Mouse (Mus musculus): ENCODE measurements around the gene Taf3.
A peak's percentile ranks its signal among the peaks of the same experiment; 100 is the strongest.

Taf3 gene

DNA sequence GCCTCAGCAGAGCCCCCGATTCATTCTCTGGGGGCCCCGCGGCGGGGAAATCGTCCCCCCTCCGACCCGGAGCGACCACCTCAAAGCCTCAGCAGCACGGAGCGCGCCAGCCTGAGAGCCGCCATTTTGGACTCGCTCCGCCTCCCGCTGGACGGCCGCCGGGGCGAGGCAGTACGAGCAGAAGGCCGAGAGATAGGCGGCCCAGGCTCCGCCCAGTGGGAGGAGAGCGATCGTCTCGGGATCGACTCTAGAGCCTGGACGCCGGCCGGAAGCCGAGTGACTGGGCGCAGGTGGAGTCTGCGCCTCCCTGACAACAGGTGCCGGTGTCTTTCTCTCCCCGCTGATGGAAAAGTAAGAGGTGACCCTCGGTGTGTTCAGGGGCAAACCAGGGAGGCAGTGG, at the start of gene Taf3:
Taf3 (minus strand) TSS at position 136 of the 400 bp plus-strand sequence.
- peak; percentile 94 for DNase-seq

DNA sequence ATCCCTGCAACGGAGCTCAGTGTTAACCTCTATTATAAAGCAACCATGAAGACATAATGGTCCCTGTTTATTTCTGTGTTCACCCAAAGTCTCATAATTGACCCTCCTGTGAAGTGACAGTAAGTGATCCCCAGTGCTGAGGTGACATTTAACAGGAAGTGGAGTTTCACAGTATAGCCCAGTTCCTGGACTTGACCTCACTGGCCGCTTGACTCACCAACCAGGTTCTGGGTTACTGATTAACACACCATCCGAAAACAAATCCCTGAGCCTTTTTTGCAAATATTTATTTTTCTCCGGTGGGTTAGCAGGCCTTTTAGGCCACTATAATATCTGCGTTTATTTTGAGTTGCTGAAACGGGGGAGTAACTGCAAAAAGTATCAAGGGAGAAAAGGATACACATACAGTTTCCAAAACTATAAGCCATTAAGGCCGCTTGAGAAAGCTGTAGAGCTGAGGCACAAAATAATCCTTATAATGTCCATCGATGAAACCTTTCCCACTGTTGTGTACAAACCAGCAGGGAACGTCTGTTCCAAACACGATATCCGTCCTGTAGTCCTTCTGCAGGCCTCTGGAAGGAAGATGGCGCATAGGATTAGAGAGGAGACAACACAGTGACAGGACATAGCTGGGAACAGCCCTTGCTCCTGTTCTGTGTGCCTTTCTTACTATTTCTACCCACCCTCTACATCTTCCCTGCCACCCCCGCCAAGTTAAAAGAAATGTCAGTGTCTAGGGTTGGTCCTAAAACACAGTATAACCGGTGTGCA, 46.1 kb upstream of the Taf3 start:
- no peak for DNase-seq

DNA sequence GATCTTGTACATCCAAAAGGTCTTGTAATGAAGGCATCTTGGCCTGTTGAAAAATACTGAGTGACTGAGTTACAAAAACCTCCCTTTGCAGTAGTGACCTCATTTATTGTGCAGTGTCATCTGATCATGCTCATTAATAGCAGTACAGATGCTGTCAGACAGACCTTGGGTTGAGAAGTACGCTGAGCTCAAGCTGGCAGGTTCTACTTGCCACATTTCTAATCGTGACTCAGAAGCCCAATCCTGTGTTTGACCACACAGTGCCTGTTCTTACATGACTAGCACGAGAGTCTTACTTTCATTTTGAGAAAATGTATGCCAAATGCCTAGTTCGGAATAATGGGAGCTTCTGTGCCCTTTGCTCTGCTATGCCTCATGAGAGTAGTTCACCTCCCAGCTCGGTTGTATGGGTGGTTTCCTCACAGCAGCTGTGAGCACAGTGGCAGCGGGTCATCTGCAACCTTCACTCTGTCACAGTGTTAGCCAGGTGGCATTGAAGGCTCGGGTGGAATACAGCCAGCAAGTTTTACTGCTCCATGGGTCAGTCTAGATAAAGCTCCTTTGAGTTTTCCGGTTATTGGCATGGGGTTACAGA, 39.0 kb upstream of the Taf3 start:
- no peak for DNase-seq

DNA sequence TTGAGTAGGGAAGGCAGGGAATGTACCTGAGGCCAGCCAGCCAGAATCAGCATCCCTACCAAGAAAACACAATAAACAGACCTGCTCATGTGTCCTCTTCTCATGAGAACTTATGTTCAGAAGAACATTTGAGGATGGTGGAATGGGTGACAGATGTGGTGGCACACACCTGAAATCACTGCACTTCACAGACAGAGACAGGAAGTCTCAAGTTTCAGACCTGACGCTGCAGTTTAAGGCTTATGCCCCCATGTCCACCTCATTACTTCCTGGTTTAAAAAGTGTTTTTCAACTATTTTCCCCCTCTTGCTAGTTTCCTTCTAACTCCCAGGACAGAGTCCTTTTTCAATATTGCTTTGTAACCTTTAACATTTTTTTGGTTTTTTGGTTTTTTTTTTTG, 34.3 kb upstream of the Taf3 start:
- no peak for DNase-seq

DNA sequence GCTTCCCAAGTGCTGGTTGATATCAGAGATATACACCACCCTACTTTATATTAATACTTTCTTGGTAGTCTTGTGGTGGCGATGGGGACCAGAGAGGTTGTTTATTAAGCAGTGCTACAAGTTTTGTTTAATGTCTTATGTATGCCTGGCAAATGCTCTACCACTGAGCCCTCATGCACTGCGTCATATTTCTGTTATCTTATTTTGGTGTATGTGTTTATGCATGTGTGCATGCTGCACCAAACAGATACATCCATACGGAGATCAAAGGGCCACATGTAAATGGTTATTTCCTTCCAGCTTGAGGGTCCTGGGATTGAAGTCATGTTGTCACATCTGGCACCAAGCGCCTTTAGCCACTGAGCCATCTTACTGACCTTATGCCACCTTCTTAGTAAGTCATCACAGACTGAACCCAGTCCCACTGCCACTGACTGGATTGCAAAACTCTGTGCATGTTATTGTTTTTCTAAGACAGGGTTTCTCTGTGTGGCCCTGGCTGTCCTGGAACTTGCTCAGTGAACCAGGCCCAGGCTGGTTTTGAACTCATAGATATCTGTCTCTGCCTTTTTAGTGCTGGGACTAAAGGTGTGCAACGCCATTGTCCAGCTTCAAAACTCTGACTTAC, 33.2 kb upstream of the Taf3 start:
- no peak for DNase-seq

DNA sequence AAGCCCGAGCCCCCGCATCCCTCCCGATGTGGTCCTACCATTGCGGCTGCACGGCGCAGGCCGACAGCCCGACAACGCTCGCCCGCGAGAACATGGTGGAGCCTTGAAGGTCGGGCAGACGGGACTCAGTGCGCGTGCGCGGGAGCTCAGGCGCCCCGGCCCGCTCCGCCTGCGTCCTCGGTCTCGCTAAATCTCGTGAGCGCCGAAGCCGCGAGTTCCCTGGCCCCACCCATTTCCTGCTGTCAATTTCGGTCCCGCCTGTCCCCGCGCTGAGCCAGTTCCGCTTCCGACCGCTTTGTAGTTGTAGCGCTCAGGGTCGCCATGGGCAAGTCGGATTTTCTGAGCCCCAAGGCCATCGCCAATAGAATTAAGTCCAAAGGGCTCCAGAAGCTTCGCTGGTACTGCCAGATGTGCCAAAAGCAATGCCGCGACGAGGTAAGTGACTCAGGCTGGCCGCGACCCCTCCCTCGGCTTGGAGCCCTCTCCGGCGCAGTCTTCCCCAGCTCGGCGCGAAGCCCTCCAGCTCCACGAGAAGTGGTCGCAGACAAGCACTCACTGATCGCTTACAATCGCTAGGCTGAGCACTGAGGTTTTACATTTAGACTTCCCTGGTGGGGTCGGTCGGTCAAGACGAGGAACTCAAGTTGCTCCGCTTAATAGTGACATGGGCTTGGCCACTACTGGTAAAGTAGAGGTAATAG, 32.1 kb upstream of the Taf3 start, which contains the start of the genes Atp5c1 and Kin:
Atp5c1 (minus strand) TSS at position 201 of the 701 bp plus-strand sequence.
Kin (plus strand) TSS at position 284 of the 701 bp plus-strand sequence.
- peak; percentile 96 for DNase-seq

DNA sequence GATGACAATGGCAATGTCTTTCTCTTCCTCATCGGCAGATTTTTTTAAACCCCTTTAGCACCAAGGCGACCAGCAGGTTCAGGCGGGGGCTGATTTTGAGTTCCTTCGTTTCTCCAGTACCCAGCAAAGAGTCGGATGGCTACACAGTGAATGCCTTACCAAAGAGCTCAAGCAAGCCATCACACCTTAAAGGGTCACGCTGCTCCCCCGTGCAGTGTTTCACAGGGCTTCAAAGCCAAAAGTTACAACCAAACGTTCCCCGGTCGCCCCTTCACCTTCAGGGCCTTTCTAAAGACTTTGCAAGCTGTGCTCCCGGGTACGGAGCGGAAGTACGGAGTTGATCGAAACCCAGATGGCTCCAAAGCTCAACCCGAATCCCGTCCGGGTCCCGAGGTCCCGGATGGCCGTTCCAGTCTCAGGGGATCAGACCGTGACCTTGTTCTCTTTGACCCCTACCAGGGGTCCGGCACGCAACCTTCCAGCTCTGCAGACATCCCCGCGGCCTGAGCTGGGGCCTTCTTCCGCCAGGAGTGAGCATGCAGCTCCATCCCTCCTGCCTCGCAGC, 31.4 kb upstream of the Taf3 start:
- DNase-seq = no peak

DNA sequence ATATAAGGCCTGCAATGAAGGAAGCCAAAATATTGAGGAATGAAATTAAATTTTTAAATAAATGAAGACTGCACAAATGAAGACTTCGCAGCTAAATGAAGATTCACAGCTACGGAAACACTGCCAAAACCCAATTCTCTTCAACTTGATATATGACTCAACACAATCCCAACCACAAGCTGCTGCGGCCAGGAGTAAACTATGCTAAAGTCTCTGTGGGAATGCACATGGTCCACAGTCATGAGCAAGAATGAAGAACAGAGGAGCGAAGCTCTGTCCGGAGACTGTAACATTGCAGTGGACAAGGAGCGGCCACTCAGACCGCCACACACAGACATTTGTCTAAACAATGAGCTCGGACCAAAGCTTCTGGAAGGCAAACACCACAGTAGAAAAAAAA, 28.3 kb upstream of the Taf3 start:
- DNase-seq = no peak

DNA sequence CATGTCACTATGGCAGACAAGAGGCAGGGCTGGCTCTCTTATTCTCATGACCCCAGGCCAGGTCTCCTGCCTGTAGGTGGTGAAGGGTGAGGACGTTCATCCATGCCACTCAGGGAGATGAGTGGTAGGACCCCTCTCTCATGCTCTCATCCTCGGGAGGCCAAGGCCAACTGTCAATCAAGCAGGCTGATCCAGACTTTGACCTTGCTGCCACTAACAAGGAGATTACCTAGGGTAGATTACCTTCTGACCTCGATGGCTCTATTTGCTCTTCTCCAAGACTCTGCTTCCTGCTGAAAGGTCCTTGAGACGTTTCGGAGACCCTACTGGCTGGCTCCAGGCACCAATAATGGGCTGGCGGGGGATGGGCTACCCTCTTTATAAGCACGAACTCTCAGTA, 26.1 kb upstream of the Taf3 start:
- DNase-seq = no peak

DNA sequence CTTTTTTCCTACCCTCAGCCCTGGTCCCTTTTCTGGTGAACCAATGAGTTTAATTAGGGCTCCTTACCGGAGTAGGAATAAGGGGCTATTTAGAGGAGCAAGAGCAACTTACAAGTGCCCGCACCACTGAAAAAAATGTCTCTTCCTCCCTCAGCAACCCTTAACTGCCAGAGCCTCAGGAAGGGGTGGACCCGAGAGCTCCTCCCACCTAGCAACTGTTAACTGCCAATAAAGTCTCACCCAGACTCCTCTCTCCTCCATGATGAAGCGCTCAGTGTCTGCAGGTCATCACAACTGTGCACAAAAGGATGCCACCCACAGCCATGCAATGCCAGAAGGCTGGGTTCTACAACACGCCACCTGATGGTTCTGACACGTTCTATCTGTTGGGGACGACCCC, 23.4 kb upstream of the Taf3 start:
- DNase-seq = no peak

DNA sequence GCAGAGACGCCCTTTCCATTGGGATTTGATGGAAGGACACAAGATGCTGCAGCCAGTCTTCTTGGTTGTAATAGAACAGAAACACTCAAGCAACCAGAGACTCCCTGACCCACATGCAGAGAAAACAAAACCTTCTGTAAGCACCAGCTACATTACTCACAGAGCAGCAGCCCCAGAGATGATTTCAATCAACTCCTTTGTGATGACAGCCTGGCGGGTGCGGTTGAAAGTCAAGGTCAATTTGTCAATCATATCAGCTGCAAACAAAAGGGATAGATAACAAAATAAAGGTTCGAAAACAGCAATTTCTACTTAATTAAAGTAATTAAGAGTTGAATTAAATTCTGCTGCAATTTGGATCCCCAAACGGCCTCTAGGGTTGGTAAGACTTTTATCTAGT, 10.4 kb upstream of the Taf3 start:
- DNase-seq = no peak

DNA sequence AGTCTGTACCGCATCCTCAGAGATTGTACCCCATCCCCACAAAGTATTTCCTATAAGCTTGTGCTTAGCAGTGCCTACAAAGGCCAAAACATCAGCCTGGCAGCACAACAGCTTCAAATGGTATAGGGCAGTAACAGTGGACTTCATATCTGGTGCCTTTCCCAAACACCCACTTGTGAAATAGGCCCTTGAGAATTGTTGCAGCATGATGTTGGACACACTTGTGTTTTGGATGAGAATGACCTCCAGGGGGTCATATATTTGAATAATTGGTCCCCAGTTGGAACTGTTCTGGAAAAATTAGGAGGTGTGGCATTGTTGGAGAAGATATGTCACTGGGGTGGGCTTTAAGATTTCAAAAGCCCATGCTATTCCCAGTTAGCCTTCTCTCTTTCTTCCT, 3.6 kb upstream of the Taf3 start:
- DNase-seq = no peak

DNA sequence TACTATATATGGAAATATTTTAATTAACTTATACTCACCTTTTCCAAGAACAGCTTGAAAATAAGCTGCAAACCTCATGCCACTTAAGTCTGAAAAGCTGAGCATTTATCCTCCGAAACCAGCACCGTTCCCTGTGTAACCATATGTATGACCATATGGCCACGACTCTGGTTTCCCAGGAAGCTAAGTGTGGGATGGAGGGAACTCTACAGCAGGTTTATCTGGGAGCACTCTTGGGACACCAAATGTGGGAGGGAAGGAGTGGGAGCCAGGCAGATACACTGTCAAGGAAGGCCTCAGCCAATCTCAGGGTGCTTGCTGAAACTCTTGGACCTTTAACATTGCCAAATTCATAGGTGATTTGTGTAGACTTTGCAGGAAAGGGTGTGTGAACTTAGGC, 2.5 kb upstream of the Taf3 start:
- no peak for DNase-seq

DNA sequence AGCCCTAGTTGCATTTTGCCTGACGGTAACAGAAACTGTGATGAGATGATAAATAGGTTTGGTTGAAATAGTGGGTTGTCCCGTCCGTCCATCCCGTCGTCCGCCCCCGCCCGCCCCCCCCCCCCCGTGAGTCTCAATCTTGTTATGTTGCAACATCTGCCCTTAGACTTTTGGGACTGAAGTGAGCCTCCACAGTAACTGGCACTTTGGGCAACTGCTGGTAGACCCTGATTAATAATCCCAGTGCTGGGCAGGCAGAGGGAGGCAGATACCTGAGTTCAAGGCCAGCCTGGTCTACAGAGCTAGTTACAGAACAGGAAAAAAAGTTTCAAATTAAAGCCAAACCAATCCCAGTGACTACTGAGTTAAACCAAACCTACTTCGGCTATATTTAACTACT, 1.1 kb upstream of the Taf3 start:
- DNase-seq = no peak

DNA sequence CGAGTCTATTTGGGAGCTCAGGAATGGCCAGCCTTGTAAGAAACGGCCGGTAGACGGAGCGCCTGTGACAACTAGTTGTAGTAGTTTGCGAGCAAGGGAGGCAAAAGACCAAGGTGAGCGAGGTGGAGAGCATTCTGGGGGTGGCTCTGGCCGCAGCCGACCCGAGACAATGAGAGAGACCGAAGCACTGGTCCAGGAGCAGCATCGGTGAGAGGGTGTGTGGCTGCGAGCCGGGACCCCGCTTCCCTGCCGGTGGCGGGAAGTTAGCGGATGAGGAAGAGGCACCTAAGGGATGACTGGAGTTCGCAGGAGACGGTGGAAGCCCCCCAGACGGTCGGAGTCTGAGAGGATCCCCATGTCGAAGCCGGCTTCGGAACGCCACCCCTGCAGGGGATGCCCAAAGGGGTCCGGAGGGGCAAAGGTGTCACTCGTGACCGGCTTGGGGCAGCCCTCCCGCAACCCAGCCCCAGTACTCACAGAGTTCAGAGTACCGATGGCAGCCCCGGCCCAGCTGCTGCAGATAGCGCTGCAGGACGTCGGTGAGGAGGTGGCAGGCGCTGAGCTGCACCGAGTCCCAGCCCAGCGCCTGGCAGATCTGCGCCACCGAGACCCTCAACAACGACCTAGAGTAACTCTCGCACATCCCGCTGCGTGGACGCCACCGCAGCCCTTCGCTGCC, 499 bp downstream of the Taf3 start:
- DNase-seq = peak; percentile 48

DNA sequence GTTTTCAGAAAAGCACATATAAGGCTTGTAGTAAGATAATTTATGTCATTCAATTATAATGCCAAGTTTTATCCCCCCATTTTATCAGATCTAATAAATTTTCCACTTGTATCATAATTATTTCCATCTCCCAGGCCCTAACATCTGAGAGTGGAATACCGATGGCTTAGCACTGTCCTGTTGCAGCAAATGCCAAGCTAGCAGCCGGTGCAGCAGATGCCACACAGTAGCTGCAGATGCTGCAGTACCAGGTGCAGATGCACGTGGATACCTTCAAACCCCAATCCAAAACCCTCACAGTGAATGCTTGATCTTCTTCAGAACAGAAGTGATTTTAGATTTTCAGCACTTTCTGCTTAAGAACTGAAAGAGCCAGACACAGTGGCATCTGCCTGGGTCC, 13.4 kb downstream of the Taf3 start:
- no peak for DNase-seq

DNA sequence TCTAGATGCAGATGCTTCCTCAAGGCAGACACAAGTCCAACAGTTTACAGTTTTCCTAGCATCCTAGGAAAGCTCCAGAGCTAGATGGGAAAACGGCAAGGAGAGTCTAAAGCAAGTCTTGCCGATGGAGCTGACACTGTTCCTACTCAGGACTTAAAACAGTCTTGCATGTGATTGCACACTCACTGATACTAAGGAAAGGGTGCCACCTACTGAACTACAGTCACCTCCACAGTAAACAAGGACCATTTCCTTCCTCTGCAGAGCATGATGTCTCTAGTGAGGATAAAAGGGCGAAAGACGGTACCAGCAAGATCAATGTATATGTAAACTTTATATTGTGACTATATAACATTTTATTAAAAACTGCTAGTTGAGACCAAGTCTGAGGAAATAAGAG, 14.7 kb downstream of the Taf3 start:
- DNase-seq = no peak

DNA sequence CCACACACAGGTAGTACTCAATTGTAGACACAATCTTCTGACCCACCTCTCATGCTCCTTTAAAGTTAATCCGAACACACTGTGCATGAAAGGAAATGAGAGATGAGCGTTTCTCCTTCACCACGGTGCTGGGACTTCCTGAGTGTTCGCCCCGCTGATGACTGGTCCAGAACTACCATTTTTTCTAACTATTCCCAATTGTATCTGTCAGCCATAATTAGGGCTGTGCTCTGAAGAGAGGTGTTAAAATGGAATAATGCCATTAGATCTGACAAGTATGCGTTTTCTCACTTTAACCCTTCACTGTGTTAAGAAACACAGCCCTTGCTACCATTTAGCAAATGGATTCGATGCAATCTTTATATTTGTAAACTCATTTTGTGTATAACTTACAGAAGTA, 18.6 kb downstream of the Taf3 start:
- no peak for DNase-seq

DNA sequence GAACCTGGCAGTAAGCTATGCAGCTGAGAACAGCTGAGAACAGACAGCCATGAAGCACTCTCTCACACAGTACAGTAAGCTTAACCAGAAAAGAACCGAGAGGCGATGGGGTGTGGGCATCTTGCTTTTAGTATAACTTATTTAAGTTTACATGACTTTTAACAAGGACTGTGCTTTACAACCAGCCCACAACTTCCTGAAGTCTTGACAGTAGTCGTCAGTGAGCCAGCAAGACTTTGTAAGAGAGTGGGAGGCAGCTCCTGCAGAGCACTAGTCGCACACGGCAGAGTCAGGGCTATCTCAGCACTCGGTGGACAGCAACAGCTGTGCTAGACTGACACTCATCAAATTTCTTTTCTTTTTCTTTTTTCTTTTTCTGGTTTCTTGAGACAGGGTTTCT, 24.1 kb downstream of the Taf3 start:
- no peak for DNase-seq

DNA sequence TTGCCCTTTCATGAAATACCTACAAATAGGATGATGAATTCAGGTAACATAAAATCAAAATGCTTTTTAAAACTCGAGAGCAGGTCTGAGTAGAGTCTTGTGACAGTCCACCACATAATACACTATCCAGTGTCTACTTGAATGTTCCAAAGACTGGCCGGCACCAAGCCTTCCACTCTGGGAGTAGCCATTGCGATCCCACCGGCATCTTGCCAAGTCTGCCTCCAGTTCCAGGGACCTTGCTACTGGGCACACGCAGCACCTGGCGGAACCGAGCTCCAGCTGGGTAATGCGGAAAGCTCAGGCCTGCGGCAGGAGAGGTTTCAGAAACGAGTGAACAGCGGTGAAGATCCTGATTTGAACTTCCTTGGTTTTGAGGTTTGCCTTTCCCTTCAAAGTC, 27.1 kb downstream of the Taf3 start:
- no peak for DNase-seq

DNA sequence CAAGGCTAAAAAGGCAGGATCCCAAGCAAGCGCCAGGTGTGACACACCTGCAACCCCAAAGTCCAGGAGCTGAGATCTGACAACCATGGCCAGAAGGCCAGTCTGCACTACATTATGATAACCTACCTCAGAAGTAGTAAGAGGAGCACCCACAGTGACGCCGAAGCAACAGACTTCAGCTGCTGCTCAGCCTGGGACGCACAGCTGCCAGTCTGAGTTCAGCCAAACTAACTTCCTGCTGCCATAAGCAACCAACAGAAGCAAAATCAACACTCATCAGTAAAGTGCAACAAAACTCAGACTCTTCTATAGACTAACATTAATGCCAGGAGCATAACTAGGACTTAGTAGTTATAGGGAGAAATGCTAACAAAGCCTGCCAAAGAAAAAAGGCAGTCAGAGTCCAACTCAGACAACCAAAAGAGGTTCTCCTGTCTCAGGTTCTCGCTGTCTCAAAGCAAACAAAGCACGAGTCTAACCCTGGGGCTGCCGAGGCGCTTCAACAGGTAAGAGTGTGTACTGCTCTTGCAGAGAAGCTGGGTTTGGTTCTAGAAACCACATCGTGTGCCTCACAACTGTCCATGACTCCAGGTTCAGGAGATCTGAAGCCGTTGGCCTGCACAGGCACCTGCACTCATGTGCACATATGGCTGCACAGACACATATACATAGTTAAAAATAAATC, 33.3 kb downstream of the Taf3 start:
- no peak for DNase-seq

DNA sequence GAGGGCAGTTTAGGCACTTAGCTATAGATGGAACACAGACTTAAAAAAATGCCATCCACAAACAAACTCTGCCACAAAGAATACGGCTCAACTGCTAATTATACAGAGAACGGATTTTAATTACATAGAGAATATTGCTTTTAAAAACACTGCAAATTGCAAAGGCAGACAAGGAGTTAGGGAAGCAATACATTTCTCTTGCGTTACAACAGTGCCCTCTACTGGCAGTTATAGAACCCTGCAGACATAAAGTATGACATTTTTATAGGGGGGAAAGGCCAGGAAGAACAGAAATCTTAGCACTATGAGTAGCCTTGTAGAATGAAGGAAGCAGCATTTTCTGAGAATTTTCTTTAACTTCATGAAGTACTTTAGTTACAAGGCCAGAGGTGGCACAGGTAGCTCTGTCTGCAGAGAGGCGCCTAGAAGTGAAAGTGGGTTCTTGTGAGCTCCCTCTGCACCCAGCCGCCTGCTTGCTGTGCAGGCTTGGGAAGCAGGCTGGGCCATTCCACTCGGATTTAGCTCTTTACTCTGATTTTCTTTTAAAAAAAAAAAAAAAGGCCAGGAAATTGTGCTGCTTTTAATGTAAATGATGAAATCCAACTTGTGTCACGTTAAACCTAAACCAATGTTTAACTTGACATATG, 38.0 kb downstream of the Taf3 start:
- no peak for DNase-seq

Measured in kidney, adult 18-20 months (tissue).